Mouse (Mus musculus): ENCODE measurements at regions not wholly inside any gene's neighbourhood (a gene's known extent, or its start where the extent isn't known, plus 50 kb on each side); places are given as distances from the start of the nearest gene placed in this dataset.

DNA sequence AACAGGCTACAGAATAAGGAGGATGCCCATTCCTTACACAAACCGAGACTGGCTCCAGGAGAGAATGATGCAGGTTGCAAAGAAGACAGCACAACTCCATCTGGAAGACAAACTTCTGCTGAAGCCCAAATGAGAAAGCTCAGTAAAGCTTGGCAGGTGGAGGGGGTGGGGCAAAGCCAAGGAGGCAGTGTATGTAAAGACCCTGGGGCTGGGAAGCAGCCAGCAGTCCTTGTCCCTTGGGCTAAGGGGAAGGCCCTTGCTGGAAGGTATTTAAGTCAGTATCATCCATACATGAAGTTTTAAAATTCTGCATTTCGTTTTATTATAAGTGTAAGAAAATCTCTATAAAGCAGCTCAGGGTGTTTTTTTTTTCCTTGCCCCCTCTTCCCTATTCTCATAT lies 182.3 kb upstream of the Kdm8 start:
- Histone ChIP-seq H3K9me3 (replicated peaks; ENCODE audit: control insufficient read depth, low read length) (no peaks in the 10 kb centered on the region), H3K27me3 (ENCODE audit: control insufficient read depth, insufficient read depth, low read length) (no peaks in the 10 kb centered on the region), H3K4me2 (ENCODE audit: low read depth, low read length) (no peak overlapping the region), H3K36me3 (replicated peaks; ENCODE audit: control insufficient read depth, insufficient read depth, low read depth, low read length) (no peaks in the 10 kb centered on the region), H3K4me1 (ENCODE audit: control insufficient read depth, insufficient read depth, low read length) (no peaks in the 10 kb centered on the region), H3K27ac (replicated peaks; ENCODE audit: low read depth, low read length) (no peak overlapping the region), H3K4me3 (ENCODE audit: low read depth, low read length) (no peak overlapping the region), H3K9ac (replicated peaks; ENCODE audit: low read length) (no peak overlapping the region)
- DNase-seq (ENCODE audit: low spot score) (no peak), ATAC-seq (replicated peaks; ENCODE audit: insufficient number of reproducible peaks, low FRiP score, low TSS enrichment, low read depth) (no peak)
- WGBS: 81% methylated on average over 2 of the region's 2 CpGs

DNA sequence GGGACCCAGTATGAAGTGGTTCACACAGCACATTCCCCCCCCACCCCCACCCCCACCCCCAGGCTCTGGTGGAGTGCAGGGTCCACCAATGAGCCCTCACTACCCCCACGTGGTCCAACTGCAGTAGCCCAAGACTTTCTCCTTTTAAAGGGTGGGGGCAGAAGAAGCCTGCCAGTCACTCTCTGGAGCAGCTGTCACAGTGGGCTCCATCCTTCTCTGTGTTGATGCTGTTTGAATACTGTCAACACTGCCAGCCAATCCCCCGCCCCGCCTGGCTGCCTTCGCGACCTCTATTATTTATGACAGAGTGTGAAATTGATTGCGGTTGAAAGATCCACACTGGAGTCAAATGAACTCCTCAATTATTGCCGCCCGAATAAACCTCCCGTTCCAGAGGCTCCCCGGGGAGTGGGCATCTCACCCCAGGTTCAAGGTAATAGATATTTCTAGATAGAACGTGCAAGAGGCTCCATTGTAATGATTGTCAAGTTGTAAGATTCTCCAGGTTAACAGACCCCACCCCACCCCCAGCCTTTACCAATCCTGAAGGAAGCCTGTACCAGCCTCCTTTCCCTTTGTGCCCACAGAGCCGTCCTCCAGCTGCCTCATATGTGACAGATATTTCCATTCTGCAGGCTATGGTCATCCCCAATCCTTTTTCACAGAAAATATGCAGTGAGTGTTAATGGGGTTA lies 181.7 kb upstream of the Kdm8 start:
- Histone ChIP-seq H3K27ac (replicated peaks; ENCODE audit: low read depth, low read length) (no peak overlapping the region), H3K27me3 (ENCODE audit: control insufficient read depth, insufficient read depth, low read length) (no peaks in the 10 kb centered on the region), H3K9me3 (replicated peaks; ENCODE audit: control insufficient read depth, low read length) (no peaks in the 10 kb centered on the region), H3K4me2 (ENCODE audit: low read depth, low read length) (no peak overlapping the region), H3K4me1 (ENCODE audit: control insufficient read depth, insufficient read depth, low read length) (no peaks in the 10 kb centered on the region), H3K9ac (replicated peaks; ENCODE audit: low read length) (no peak overlapping the region), H3K36me3 (replicated peaks; ENCODE audit: control insufficient read depth, insufficient read depth, low read depth, low read length) (no peaks in the 10 kb centered on the region), H3K4me3 (ENCODE audit: low read depth, low read length) (no peak overlapping the region)
- DNase-seq (ENCODE audit: low spot score): peak; percentile 12
- WGBS: 48% methylated on average over 12 of the region's 12 CpGs
- peak; percentile 85 for ATAC-seq (replicated peaks; ENCODE audit: insufficient number of reproducible peaks, low FRiP score, low TSS enrichment, low read depth)

DNA sequence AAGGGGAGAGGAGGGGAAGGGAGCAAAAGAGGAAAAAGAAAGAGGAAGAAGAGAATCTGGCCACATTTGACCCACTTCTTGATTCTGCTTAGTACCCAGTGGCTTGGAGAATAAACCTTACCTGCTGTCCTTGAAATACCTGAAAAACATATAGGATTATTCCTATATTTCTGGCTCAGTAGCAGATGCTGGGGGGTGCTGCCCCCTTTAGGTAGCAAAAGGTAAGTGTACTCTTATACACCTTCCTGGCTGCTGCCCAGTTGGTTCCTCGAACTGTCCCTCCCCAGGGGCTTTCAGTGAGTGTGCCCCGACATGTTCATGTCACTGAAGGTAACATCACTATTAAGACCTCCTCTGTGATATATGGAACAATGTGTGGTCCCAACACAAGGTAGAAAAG lies 180.7 kb upstream of the Kdm8 start:
- Histone ChIP-seq H3K36me3 (replicated peaks; ENCODE audit: control insufficient read depth, insufficient read depth, low read depth, low read length) (no peaks in the 10 kb centered on the region), H3K4me3 (ENCODE audit: low read depth, low read length) (no peak overlapping the region), H3K27me3 (ENCODE audit: control insufficient read depth, insufficient read depth, low read length) (no peaks in the 10 kb centered on the region), H3K4me2 (ENCODE audit: low read depth, low read length) (no peak overlapping the region), H3K9me3 (replicated peaks; ENCODE audit: control insufficient read depth, low read length) (no peaks in the 10 kb centered on the region), H3K9ac (replicated peaks; ENCODE audit: low read length) (no peak overlapping the region), H3K4me1 (ENCODE audit: control insufficient read depth, insufficient read depth, low read length) (no peaks in the 10 kb centered on the region), H3K27ac (replicated peaks; ENCODE audit: low read depth, low read length) (no peak overlapping the region)
- DNase-seq (ENCODE audit: low spot score): no peak
- ATAC-seq (replicated peaks; ENCODE audit: insufficient number of reproducible peaks, low FRiP score, low TSS enrichment, low read depth): no peak
- WGBS: 76% methylated on average over 2 of the region's 2 CpGs

DNA sequence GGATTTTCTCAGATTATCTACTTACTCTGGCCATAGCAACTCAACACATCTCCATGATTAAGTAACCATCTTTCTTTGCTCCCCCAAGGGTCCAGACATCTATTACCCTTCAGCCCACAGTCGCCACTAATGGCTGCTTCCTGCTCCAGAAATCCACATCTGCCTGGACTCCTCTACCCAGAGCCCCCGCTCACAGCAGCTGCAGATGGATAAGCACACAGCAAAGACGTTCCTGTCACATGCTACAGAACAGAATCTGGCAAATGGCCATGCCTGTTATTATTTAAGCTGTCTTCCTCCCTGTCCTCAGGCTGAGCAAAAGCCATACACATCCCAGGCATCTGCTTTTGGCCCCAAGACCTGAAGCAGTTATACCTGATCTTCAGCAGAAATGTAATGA lies 173.8 kb upstream of the Kdm8 start:
- Histone ChIP-seq H3K27me3 (ENCODE audit: control insufficient read depth, insufficient read depth, low read length) (no peaks in the 10 kb centered on the region), H3K27ac (replicated peaks; ENCODE audit: low read depth, low read length) (no peak overlapping the region), H3K4me2 (ENCODE audit: low read depth, low read length) (no peak overlapping the region), H3K4me1 (ENCODE audit: control insufficient read depth, insufficient read depth, low read length) (no peaks in the 10 kb centered on the region), H3K9me3 (replicated peaks; ENCODE audit: control insufficient read depth, low read length) (no peaks in the 10 kb centered on the region), H3K4me3 (ENCODE audit: low read depth, low read length) (no peak overlapping the region), H3K9ac (replicated peaks; ENCODE audit: low read length) (no peak overlapping the region), H3K36me3 (replicated peaks; ENCODE audit: control insufficient read depth, insufficient read depth, low read depth, low read length) (no peaks in the 10 kb centered on the region)
- DNase-seq (ENCODE audit: low spot score) (peak; percentile 24), ATAC-seq (replicated peaks; ENCODE audit: insufficient number of reproducible peaks, low FRiP score, low TSS enrichment, low read depth) (no peak)
- 44% methylated on average over 3 of the region's 3 CpGs for WGBS

DNA sequence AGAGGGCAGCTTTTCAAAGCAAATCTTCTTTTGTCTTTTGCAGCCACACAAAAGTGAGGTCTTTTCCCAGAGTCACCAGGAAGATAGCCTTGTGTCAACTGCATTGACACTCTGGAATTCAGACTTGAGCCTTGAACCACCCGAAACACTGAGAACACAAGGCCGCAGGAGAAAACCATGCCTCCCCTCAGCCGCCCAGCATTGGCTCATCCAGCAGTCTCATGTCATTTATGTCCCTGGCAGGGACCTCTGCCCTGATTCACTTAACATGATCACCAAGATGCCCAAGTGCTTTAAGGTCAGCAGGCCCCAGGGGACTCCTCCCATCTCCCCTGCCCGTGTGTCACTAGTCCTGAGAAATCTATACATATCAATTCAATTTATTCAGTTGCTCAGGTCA lies 173.1 kb upstream of the Kdm8 start:
- Histone ChIP-seq H3K4me2 (ENCODE audit: low read depth, low read length) (no peak overlapping the region), H3K9me3 (replicated peaks; ENCODE audit: control insufficient read depth, low read length) (no peaks in the 10 kb centered on the region), H3K27me3 (ENCODE audit: control insufficient read depth, insufficient read depth, low read length) (no peaks in the 10 kb centered on the region), H3K4me1 (ENCODE audit: control insufficient read depth, insufficient read depth, low read length) (no peaks in the 10 kb centered on the region), H3K36me3 (replicated peaks; ENCODE audit: control insufficient read depth, insufficient read depth, low read depth, low read length) (no peaks in the 10 kb centered on the region), H3K9ac (replicated peaks; ENCODE audit: low read length) (no peak overlapping the region), H3K27ac (replicated peaks; ENCODE audit: low read depth, low read length) (no peak overlapping the region), H3K4me3 (ENCODE audit: low read depth, low read length) (no peak overlapping the region)
- DNase-seq (ENCODE audit: low spot score) (no peak), ATAC-seq (replicated peaks; ENCODE audit: insufficient number of reproducible peaks, low FRiP score, low TSS enrichment, low read depth) (no peak)
- WGBS: 72% methylated on average over 4 of the region's 4 CpGs

DNA sequence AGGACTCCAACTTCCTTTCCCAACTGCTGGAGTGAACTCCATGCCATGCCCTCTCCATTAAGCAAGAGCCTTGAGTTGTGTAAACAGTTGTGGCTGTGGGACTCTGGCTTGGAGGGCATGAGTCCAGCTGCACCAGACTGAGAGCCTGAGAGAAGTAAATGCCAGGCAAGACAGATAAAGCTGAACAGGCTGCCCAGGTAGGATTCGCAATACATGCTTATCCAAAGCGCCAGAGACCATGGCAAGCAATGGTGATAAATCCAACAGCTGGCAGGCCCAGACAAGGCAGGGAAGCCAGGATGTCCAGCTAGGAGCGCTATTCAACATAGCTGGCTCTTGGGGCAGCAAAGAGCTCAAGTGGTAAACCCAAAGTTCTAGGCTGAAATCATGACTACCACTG lies 163.1 kb upstream of the Kdm8 start:
- 77% methylated on average over 3 of the region's 3 CpGs for WGBS
- no peaks in the 10 kb centered on the region for H3K9me3 ChIP-seq (replicated peaks; ENCODE audit: control insufficient read depth, low read length)
- H3K4me2 ChIP-seq (ENCODE audit: low read depth, low read length): no peak overlapping the region
- H3K4me1 ChIP-seq (ENCODE audit: control insufficient read depth, insufficient read depth, low read length): no peaks in the 10 kb centered on the region
- ATAC-seq (replicated peaks; ENCODE audit: insufficient number of reproducible peaks, low FRiP score, low TSS enrichment, low read depth) (no peak), DNase-seq (ENCODE audit: low spot score) (no peak)
- no peak overlapping the region for H3K27ac ChIP-seq (replicated peaks; ENCODE audit: low read depth, low read length)
- no peaks in the 10 kb centered on the region for H3K36me3 ChIP-seq (replicated peaks; ENCODE audit: control insufficient read depth, insufficient read depth, low read depth, low read length)
- H3K9ac ChIP-seq (replicated peaks; ENCODE audit: low read length): no peak overlapping the region
- no peak overlapping the region for H3K4me3 ChIP-seq (ENCODE audit: low read depth, low read length)
- no peaks in the 10 kb centered on the region for H3K27me3 ChIP-seq (ENCODE audit: control insufficient read depth, insufficient read depth, low read length)

DNA sequence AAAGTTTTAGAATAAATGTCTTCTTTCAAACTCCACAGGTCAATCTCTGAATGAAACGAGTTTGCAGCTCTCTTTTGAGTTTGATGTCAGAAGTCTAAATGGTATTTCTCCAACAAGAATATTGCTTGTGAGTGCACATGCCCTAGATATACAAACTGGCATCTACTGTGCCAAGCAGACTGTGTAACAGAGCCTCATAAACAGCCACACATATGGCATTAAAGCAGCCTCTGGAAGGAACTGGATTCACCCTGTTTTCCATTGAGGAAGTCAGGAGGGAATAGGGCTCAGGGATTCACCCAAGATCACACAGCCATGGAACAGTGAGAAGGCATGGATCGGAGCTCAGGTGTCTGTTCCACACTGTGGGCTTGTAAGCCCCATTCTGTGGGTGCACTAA lies 149.2 kb upstream of the Kdm8 start:
- no peak overlapping the region for H3K27ac ChIP-seq (replicated peaks; ENCODE audit: low read depth, low read length)
- DNase-seq (ENCODE audit: low spot score) (no peak), ATAC-seq (replicated peaks; ENCODE audit: insufficient number of reproducible peaks, low FRiP score, low TSS enrichment, low read depth) (no peak)
- H3K4me3 ChIP-seq (ENCODE audit: low read depth, low read length): no peak overlapping the region
- H3K4me2 ChIP-seq (ENCODE audit: low read depth, low read length): no peak overlapping the region
- no peak overlapping the region for H3K9ac ChIP-seq (replicated peaks; ENCODE audit: low read length)
- no peaks in the 10 kb centered on the region for H3K9me3 ChIP-seq (replicated peaks; ENCODE audit: control insufficient read depth, low read length)
- H3K4me1 ChIP-seq (ENCODE audit: control insufficient read depth, insufficient read depth, low read length): no peaks in the 10 kb centered on the region
- no peaks in the 10 kb centered on the region for H3K27me3 ChIP-seq (ENCODE audit: control insufficient read depth, insufficient read depth, low read length)
- H3K36me3 ChIP-seq (replicated peaks; ENCODE audit: control insufficient read depth, insufficient read depth, low read depth, low read length): no peaks in the 10 kb centered on the region
- 75% methylated on average over 2 of the region's 2 CpGs for WGBS

DNA sequence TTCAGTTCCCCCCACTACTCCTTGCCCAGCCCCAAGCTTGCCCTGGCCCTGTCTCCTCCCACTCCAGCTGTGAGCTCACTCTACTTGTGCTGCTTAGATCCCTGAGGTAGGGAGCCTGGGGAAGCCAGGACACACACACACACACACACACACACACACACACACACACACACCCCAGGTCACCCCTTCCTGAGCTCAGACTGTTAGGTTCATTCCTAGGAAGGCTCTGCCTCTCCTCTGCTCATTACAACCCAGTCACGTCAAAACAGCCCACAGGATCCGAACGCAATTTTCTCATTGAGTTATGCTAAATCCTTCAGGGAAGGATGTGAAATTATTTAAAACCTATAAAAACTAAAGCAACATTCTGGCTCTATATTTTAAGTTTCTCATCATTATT lies 136.0 kb upstream of the Kdm8 start:
- Histone ChIP-seq H3K9ac (replicated peaks; ENCODE audit: low read length) (no peak overlapping the region), H3K27ac (replicated peaks; ENCODE audit: low read depth, low read length) (no peak overlapping the region), H3K4me3 (ENCODE audit: low read depth, low read length) (no peak overlapping the region), H3K4me1 (ENCODE audit: control insufficient read depth, insufficient read depth, low read length) (no peaks in the 10 kb centered on the region), H3K27me3 (ENCODE audit: control insufficient read depth, insufficient read depth, low read length) (no peaks in the 10 kb centered on the region), H3K9me3 (replicated peaks; ENCODE audit: control insufficient read depth, low read length) (no peaks in the 10 kb centered on the region), H3K4me2 (ENCODE audit: low read depth, low read length) (no peak overlapping the region), H3K36me3 (replicated peaks; ENCODE audit: control insufficient read depth, insufficient read depth, low read depth, low read length) (no peaks in the 10 kb centered on the region)
- no peak for ATAC-seq (replicated peaks; ENCODE audit: insufficient number of reproducible peaks, low FRiP score, low TSS enrichment, low read depth)
- no peak for DNase-seq (ENCODE audit: low spot score)
- WGBS: 67% methylated on average over 3 of the region's 3 CpGs

Data from embryonic facial prominence, embryonic 11.5 days (tissue).